Comparison of ENCODE assay signal across 22 mouse cellular contexts in genomic region chr17:58923316-58923866, GRCm38 (mm10).
A peak's percentile ranks its signal among the peaks of the same experiment; 100 is the strongest.
DNase-seq lines count a peak whose midpoint lies in the region; ATAC-seq and TF ChIP-seq lines count a peak whose summit lies in the region.
"Had no signal": no experiment of that assay in that cellular context is flagged by ENCODE, and none has a peak within 500 bp of the region (broad histone marks: within the 10 kb centered on the region; RNA-seq: fewer than 3 reads in every experiment).

No protein-coding gene starts in this region.

- H3K27me3 ChIP-seq in midbrain, embryonic 10.5 days (ENCODE audit: low read depth, poor library complexity, severe bottlenecking), result no peaks in the 10 kb centered on the region
- no peaks in the 10 kb centered on the region for H3K27me3 ChIP-seq in midbrain, postnatal 0 days (ENCODE audit: insufficient read depth, low read length)
- H3K27me3 ChIP-seq in midbrain, embryonic 13.5 days, result no peaks in the 10 kb centered on the region
- no peaks in the 10 kb centered on the region for H3K27me3 ChIP-seq in limb, embryonic 10.5 days (ENCODE audit: low read depth, poor library complexity, severe bottlenecking)
- H3K27me3 ChIP-seq in lung, postnatal 0 days (replicated peaks; ENCODE audit: insufficient read depth, low read length), result no peaks in the 10 kb centered on the region
- H3K27me3 ChIP-seq: embryonic facial prominence, embryonic 13.5 days; heart, embryonic 15.5 days; hindbrain, embryonic 15.5 days; stomach, embryonic 15.5 days had no signal

- no peak overlapping the region for H3K4me3 ChIP-seq in midbrain, embryonic 10.5 days
- no peak overlapping the region for H3K4me3 ChIP-seq in midbrain, postnatal 0 days (ENCODE audit: low read depth, low read length)
- H3K4me3 ChIP-seq in midbrain, embryonic 13.5 days (replicated peaks), result no peak overlapping the region
- no peak overlapping the region for H3K4me3 ChIP-seq in limb, embryonic 10.5 days
- H3K4me3 ChIP-seq in lung, postnatal 0 days (ENCODE audit: low read depth, low read length), result no peak overlapping the region
- H3K4me3 ChIP-seq: embryonic facial prominence, embryonic 13.5 days; heart, embryonic 15.5 days; hindbrain, embryonic 15.5 days; stomach, embryonic 15.5 days had no signal

- TF ChIP-seq EP300 in lung, postnatal 0 days (IDR thresholded peaks at IDR 0.05), result no peak

- H3K36me3 ChIP-seq in midbrain, embryonic 10.5 days, result peaks cover 11% of the 10 kb centered on the region; the same call in 1 of the 2 replicates
- H3K36me3 ChIP-seq in midbrain, postnatal 0 days (ENCODE audit: insufficient read depth, low read length), result no peaks in the 10 kb centered on the region
- no peaks in the 10 kb centered on the region for H3K36me3 ChIP-seq in midbrain, embryonic 13.5 days
- no peaks in the 10 kb centered on the region for H3K36me3 ChIP-seq in limb, embryonic 10.5 days
- no peaks in the 10 kb centered on the region for H3K36me3 ChIP-seq in lung, postnatal 0 days (ENCODE audit: insufficient read depth, low read length)
- H3K36me3 ChIP-seq: embryonic facial prominence, embryonic 13.5 days; heart, embryonic 15.5 days; hindbrain, embryonic 15.5 days; stomach, embryonic 15.5 days had no signal

- no peak for TF ChIP-seq CTCF in midbrain, postnatal 0 days (IDR thresholded peaks at IDR 0.05)
- no peak for TF ChIP-seq CTCF in lung, postnatal 0 days (IDR thresholded peaks at IDR 0.05)

- no peak for ATAC-seq in midbrain, postnatal 0 days (ENCODE audit: low FRiP score)
- peak; percentile 69 for ATAC-seq in midbrain, embryonic 13.5 days
- ATAC-seq in lung, postnatal 0 days, result no peak
- ATAC-seq: CD4-positive, CD25-positive, alpha-beta regulatory T cell, adult 4 months had no signal

- H3K27ac ChIP-seq in midbrain, embryonic 10.5 days (replicated peaks), result 0 out of 2 replicates have a peak overlapping the region, but pooled peaks have one; percentile 19
- no peak overlapping the region for H3K27ac ChIP-seq in midbrain, postnatal 0 days (ENCODE audit: low read depth, low read length)
- no peak overlapping the region for H3K27ac ChIP-seq in midbrain, embryonic 13.5 days
- no peak overlapping the region for H3K27ac ChIP-seq in limb, embryonic 10.5 days
- H3K27ac ChIP-seq in lung, postnatal 0 days (ENCODE audit: low read length), result no peak overlapping the region
- H3K27ac ChIP-seq: embryonic facial prominence, embryonic 13.5 days; heart, embryonic 15.5 days; hindbrain, embryonic 15.5 days; liver, embryonic 14.5 days; stomach, embryonic 15.5 days had no signal

- peaks cover 23% of the 10 kb centered on the region for H3K4me1 ChIP-seq in midbrain, embryonic 10.5 days
- H3K4me1 ChIP-seq in midbrain, postnatal 0 days (ENCODE audit: insufficient read depth, low read length), result no peaks in the 10 kb centered on the region
- H3K4me1 ChIP-seq in midbrain, embryonic 13.5 days (replicated peaks), result peaks cover 18% of the 10 kb centered on the region
- peaks cover 16% of the 10 kb centered on the region for H3K4me1 ChIP-seq in limb, embryonic 10.5 days
- no peaks in the 10 kb centered on the region for H3K4me1 ChIP-seq in lung, postnatal 0 days (ENCODE audit: insufficient read depth, low read depth, low read length)
- H3K4me1 ChIP-seq: embryonic facial prominence, embryonic 13.5 days; heart, embryonic 15.5 days; stomach, embryonic 15.5 days had no signal

- H3K9ac ChIP-seq in midbrain, postnatal 0 days (replicated peaks; ENCODE audit: low read length, poor library complexity, severe bottlenecking), result no peak overlapping the region
- no peak overlapping the region for H3K9ac ChIP-seq in midbrain, embryonic 13.5 days (replicated peaks)
- H3K9ac ChIP-seq in lung, postnatal 0 days (replicated peaks; ENCODE audit: low read depth), result no peak overlapping the region
- H3K9ac ChIP-seq: embryonic facial prominence, embryonic 13.5 days; heart, embryonic 15.5 days; hindbrain, embryonic 15.5 days; stomach, embryonic 15.5 days had no signal

- WGBS in midbrain, embryonic 10.5 days, result 81% methylated on average over 7 of the region's 7 CpGs
- WGBS in midbrain, postnatal 0 days, result 46% methylated on average over 7 of the region's 7 CpGs
- 63% methylated on average over 7 of the region's 7 CpGs for WGBS in midbrain, embryonic 13.5 days
- WGBS in limb, embryonic 10.5 days, result 87% methylated on average over 7 of the region's 7 CpGs
- 80% methylated on average over 7 of the region's 7 CpGs for whole genome bisulfite sequencing in lung, postnatal 0 days

- H3K9me3 ChIP-seq in midbrain, embryonic 10.5 days (replicated peaks), result no peaks in the 10 kb centered on the region
- H3K9me3 ChIP-seq in midbrain, postnatal 0 days (ENCODE audit: low read length), result no peaks in the 10 kb centered on the region
- no peaks in the 10 kb centered on the region for H3K9me3 ChIP-seq in midbrain, embryonic 13.5 days
- H3K9me3 ChIP-seq in limb, embryonic 10.5 days (replicated peaks), result no peaks in the 10 kb centered on the region
- no peaks in the 10 kb centered on the region for H3K9me3 ChIP-seq in lung, postnatal 0 days (ENCODE audit: low read length)
- H3K9me3 ChIP-seq: embryonic facial prominence, embryonic 13.5 days; heart, embryonic 15.5 days; hindbrain, embryonic 15.5 days; stomach, embryonic 15.5 days had no signal

- H3K4me2 ChIP-seq in midbrain, postnatal 0 days (ENCODE audit: low read depth, low read length, poor library complexity, severe bottlenecking), result no peak overlapping the region
- H3K4me2 ChIP-seq in midbrain, embryonic 13.5 days (replicated peaks), result no peak overlapping the region
- H3K4me2 ChIP-seq in lung, postnatal 0 days (replicated peaks; ENCODE audit: low read depth, low read length), result no peak overlapping the region
- H3K4me2 ChIP-seq: embryonic facial prominence, embryonic 13.5 days; heart, embryonic 15.5 days; hindbrain, embryonic 15.5 days; stomach, embryonic 15.5 days had no signal

- DNase-seq in midbrain, embryonic 10.5 days (ENCODE audit: low spot score), result no peak
- DNase-seq in midbrain, postnatal 0 days (ENCODE audit: low spot score), result no peak
- peak; percentile 40 for DNase-seq in adrenal gland, postnatal 25 days
- DNase-seq in limb, embryonic 10.5 days (ENCODE audit: low spot score), result no peak
- DNase-seq in lung, postnatal 0 days (ENCODE audit: low spot score), result no peak
- DNase-seq in urinary bladder, adult 18-20 months (ENCODE audit: low spot score in 2 of 2), result no peak
- DNase-seq: cerebellum, adult 11 months; cerebellum, postnatal 25 days; kidney, adult 2 months; layer of hippocampus, postnatal 36 days; left cerebral cortex, postnatal 4 days; lung, postnatal 10 days; right cerebral cortex, adult 18-20 months; spleen, adult 18-20 months; thymus, postnatal 36 days had no signal
